Mouse (Mus musculus) adrenal gland, adult 18-20 months (tissue): ENCODE measurements at regions not wholly inside any gene's neighbourhood (a gene's known extent, or its start where the extent isn't known, plus 50 kb on each side); places are given as distances from the start of the nearest gene placed in this dataset.
"Not testable (repeated sequence)": the region's sequence is repeated elsewhere in the genome, so short reads cannot be mapped to it uniquely, and the experiment has no call there.

Experiments
- DNase-seq, 2 experiments: peaks; one replicate each; pipeline ENCODE4 v3.0.0; 2021 to 2022; ENCODE audit warnings: low spot score in 2 of 2

- DNase-seq: not testable (repeated sequence)
These were observed 135.9 kb upstream of the Abcb5 start for GRCm38 (mm10) chr12:119102106-119102505.

- no peak for DNase-seq
These were observed 133.5 kb upstream of the Abcb5 start for GRCm38 (mm10) chr12:119099736-119100135.

- no peak for DNase-seq
These were observed 131.6 kb upstream of the Abcb5 start for GRCm38 (mm10) chr12:119097814-119098213.

- DNase-seq: no peak
These were observed 128.1 kb upstream of the Abcb5 start for GRCm38 (mm10) chr12:119094314-119094713.

GRCm38 (mm10) chr12:119093402-119093801, 127.2 kb upstream of the Abcb5 start:
- no peak for DNase-seq

GRCm38 (mm10) chr12:119089292-119089691, 123.1 kb upstream of the Abcb5 start:
- no peak for DNase-seq

GRCm38 (mm10) chr12:119088666-119089065, 122.4 kb upstream of the Abcb5 start:
- DNase-seq: no peak

- DNase-seq: peak in 1 of 2 experiments; percentile 25
These were observed 118.6 kb upstream of the Abcb5 start for GRCm38 (mm10) chr12:119084814-119085213.

GRCm38 (mm10) chr12:119082781-119083180, 116.6 kb upstream of the Abcb5 start:
- no peak for DNase-seq

GRCm38 (mm10) chr12:119075825-119076224, 109.6 kb upstream of the Abcb5 start:
- DNase-seq: no peak

GRCm38 (mm10) chr12:119074742-119075478, 108.7 kb upstream of the Abcb5 start:
- no peak for DNase-seq

GRCm38 (mm10) chr12:119074147-119074546, 107.9 kb upstream of the Abcb5 start:
- no peak for DNase-seq

- DNase-seq: no peak
These were observed 104.7 kb upstream of the Abcb5 start for GRCm38 (mm10) chr12:119070963-119071362.

- no peak for DNase-seq
These were observed 104.2 kb upstream of the Abcb5 start for GRCm38 (mm10) chr12:119070446-119070845.

- DNase-seq: no peak
These were observed 103.5 kb upstream of the Abcb5 start for GRCm38 (mm10) chr12:119069747-119070146.

GRCm38 (mm10) chr12:119068079-119068478, 101.9 kb upstream of the Abcb5 start:
- DNase-seq: no peak

- no peak for DNase-seq
These were observed 96.7 kb upstream of the Abcb5 start for GRCm38 (mm10) chr12:119062931-119063330.

- DNase-seq: no peak
These were observed 96.3 kb upstream of the Abcb5 start for GRCm38 (mm10) chr12:119062490-119062889.

- DNase-seq: no peak
These were observed 88.3 kb upstream of the Abcb5 start for GRCm38 (mm10) chr12:119054560-119054959.

- DNase-seq: no peak
These were observed 85.6 kb upstream of the Abcb5 start for GRCm38 (mm10) chr12:119051692-119052379.

GRCm38 (mm10) chr12:119038306-119038705, 72.1 kb upstream of the Abcb5 start:
- DNase-seq: no peak

- no peak for DNase-seq
These were observed 68.6 kb upstream of the Abcb5 start for GRCm38 (mm10) chr12:119034828-119035227.

- DNase-seq: no peak
These were observed 62.5 kb upstream of the Abcb5 start for GRCm38 (mm10) chr12:119028711-119029110.
